Mouse (Mus musculus) liver, embryonic 13.5 days (tissue): ENCODE data around the gene Auts2. TPM values are rescaled to one million over a fixed set of nuclear protein-coding genes. Genes with fewer than 3 reads are reported as not detected.

Experiments
- ATAC-seq: fragments of 200-750 bp; cut with Nextera tagmentation; 2 replicates; pipeline ENCODE4 v1.8.0; 2017; ENCODE audit warnings: low read depth, mild to moderate bottlenecking, moderate number of reproducible peaks, moderate library complexity
- DNase-seq: peaks from one replicate; pipeline ENCODE4 v3.0.0; 2022
- H3K27ac ChIP-seq: fragments of 300-500 bp; sonication (generic); 2 replicates; pipeline ENCODE4 v1.5.1; 2015; ENCODE audit warnings: moderate library complexity, mild to moderate bottlenecking, inconsistent platforms
- H3K27me3 ChIP-seq: fragments of 300-500 bp; sonication (generic); 2 replicates; pipeline ENCODE4 v1.6.1; 2015; ENCODE audit warnings: mild to moderate bottlenecking, inconsistent platforms
- H3K36me3 ChIP-seq: fragments of 300-500 bp; sonication (generic); 2 replicates; pipeline ENCODE4 v1.6.1; 2015; ENCODE audit warnings: mild to moderate bottlenecking, inconsistent platforms
- H3K4me1 ChIP-seq: fragments of 300-500 bp; sonication (generic); replicated peaks from 2 replicates; pipeline ENCODE4 v1.6.1; 2015; ENCODE audit warnings: inconsistent platforms
- H3K4me2 ChIP-seq: fragments of 300-500 bp; sonication (generic); 2 replicates; pipeline ENCODE4 v1.6.1; 2015; ENCODE audit warnings: inconsistent platforms, mild to moderate bottlenecking, moderate library complexity
- H3K4me3 ChIP-seq: fragments of 300-500 bp; sonication (generic); replicated peaks from 2 replicates; pipeline ENCODE4 v1.5.1; 2015; ENCODE audit warnings: mild to moderate bottlenecking, inconsistent platforms
- H3K9ac ChIP-seq: fragments of 300-500 bp; sonication (generic); 2 replicates; pipeline ENCODE4 v1.6.1; 2015; ENCODE audit warnings: mild to moderate bottlenecking, inconsistent platforms
- H3K9me3 ChIP-seq: fragments of 300-500 bp; sonication (generic); replicated peaks from 2 replicates; pipeline ENCODE4 v1.6.1; 2016; ENCODE audit warnings: inconsistent platforms
- WGBS: fragments of 180-500 bp; shearing (Covaris S2); methylation state at CpG from one replicate; pipeline ENCODE4 v1.1.7; 2015; ENCODE audit not compliant: insufficient replicate concordance; 5-methylcytosine and 5-hydroxymethylcytosine counted together
- polyA plus RNA-seq: library from polyadenylated mRNA; unstranded; fragments of >200 nt; fragmentation: Nextera tagmentation; extraction: Ambion mirVana; gene quantifications from 2 replicates; pipeline ENCODE4 v1.2.1, GENCODE M21; 2015

Auts2 gene
- polyA plus RNA-seq, 1 experiment from 2014 or later: 1.5 TPM

DNA sequence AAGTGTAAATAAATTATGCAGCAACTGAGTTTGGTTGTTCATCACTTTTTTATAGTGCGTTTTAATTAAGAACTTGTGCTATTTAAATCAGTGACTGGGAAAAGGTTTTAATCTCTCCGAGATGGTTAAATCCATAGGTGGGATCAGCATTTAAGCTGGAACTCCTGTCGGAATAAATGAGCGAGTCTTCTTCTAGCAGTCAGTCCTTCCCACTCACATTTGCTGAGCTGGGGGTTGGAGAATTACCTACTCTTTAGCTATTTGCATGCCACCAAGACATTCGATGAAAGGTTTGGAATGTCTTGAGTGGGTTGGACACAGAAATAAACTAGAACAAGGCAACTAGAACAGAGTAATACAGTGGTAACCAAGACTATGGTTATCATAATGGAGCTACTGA, 45.1 kb downstream of the Auts2 start:
- Histone ChIP-seq H3K9me3 (no peaks in the 10 kb centered on the region), H3K36me3 (no peaks in the 10 kb centered on the region), H3K27ac (no peak overlapping the region), H3K27me3 (no peaks in the 10 kb centered on the region), H3K4me1 (peaks cover 10% of the 10 kb centered on the region), H3K4me2 (no peak overlapping the region), H3K9ac (no peak overlapping the region), H3K4me3 (no peak overlapping the region)
- no peak for DNase-seq
- WGBS: 68% methylated on average over 5 of the region's 5 CpGs
- no peak for ATAC-seq

DNA sequence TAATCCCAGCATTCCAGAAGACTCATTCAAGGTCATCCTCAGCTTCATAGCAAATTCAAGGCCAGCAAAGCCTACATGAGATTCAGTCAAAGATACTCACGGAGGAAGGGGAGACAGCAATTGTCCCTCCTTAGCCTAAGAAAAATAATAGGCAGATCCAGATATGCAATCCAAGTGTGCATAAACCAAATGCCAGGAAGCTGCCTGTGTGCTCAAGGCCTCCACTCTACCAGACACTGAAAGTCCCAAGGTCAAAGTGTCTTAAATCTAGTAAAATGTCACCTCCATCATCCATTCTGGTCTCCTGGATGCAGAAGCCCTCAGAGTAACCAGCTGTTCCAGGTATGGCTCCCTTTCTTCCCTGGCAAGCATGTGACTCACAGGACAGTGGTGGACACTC, 50.4 kb downstream of the Auts2 start:
- Histone ChIP-seq H3K27ac (no peak overlapping the region), H3K4me3 (no peak overlapping the region), H3K9ac (no peak overlapping the region), H3K9me3 (no peaks in the 10 kb centered on the region), H3K27me3 (no peaks in the 10 kb centered on the region), H3K4me1 (peaks cover 11% of the 10 kb centered on the region; the same call in 1 of the 2 replicates), H3K36me3 (no peaks in the 10 kb centered on the region), H3K4me2 (no peak overlapping the region)
- 59% methylated on average over 1 of the region's 1 CpGs for WGBS
- no peak for DNase-seq
- no peak for ATAC-seq

DNA sequence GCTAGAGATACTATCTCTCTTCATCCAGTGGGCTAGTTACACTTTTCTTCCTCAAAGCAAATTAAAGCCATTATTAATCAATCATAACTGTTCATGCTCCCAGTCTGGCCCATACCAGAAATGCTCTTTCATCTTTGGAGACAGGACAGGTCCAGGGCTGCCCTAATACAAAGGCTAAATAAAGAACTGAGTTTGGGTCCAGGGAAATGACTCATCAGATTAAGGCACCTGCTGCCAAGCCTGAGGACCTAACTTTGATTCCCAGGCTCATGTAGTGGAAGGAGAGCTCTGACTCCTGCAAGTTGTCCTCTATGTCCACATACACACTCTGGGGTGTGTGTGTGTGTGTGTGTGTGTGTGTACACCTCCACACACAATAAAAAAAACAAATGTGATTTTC, 51.1 kb downstream of the Auts2 start:
- DNase-seq (no peak), ATAC-seq (no peak)
- Histone ChIP-seq H3K9me3 (no peaks in the 10 kb centered on the region), H3K36me3 (no peaks in the 10 kb centered on the region), H3K9ac (no peak overlapping the region), H3K4me2 (no peak overlapping the region), H3K27me3 (no peaks in the 10 kb centered on the region), H3K27ac (no peak overlapping the region), H3K4me1 (peaks cover 11% of the 10 kb centered on the region; the same call in 1 of the 2 replicates), H3K4me3 (no peak overlapping the region)

DNA sequence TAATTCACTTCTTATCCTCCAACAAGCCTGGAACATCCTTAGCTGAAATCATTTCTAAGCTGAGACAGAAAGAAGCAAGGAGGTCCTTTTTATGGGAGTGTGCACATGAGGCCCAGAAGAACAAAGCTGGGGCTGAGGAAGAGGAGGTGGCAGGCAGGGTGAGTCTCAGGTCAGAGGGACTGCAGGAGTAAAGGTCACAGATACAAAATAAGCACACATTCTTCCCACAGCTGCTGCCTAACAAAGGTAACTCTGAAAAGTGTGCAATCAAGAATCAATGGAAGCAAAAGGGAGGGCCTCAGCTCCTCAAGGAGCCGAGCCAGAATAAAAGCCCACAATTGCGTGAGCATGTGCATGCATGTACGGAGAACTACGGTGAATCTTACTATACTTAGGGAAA, 51.6 kb downstream of the Auts2 start:
- 76% methylated on average over 4 of the region's 4 CpGs for WGBS
- Histone ChIP-seq H3K9me3 (no peaks in the 10 kb centered on the region), H3K27me3 (no peaks in the 10 kb centered on the region), H3K4me1 (peaks cover 11% of the 10 kb centered on the region; the same call in 1 of the 2 replicates), H3K4me2 (no peak overlapping the region), H3K4me3 (no peak overlapping the region), H3K36me3 (no peaks in the 10 kb centered on the region), H3K9ac (no peak overlapping the region), H3K27ac (no peak overlapping the region)
- ATAC-seq: no peak
- no peak for DNase-seq

DNA sequence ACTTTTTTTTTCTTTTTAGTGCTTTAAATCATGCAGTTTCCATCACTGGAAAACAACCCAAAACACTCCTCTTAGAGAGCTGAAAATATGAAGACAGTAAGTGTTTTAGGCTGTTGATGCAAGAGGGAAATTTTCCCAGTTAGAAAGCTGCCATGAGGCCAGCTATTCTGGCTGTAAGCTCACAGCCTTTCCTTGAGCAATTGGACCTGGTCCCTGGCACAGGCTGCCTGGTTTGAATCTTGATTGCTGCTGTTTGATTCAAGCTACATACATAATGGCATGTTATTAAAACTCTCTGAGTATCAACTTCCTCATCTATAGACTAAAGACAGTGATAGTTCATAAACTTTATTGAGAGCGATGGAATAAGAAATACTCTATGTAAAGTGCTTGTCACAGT, 52.8 kb downstream of the Auts2 start:
- Histone ChIP-seq H3K9ac (no peak overlapping the region), H3K9me3 (no peaks in the 10 kb centered on the region), H3K36me3 (no peaks in the 10 kb centered on the region), H3K4me1 (peaks cover 11% of the 10 kb centered on the region; the same call in 1 of the 2 replicates), H3K27me3 (no peaks in the 10 kb centered on the region), H3K27ac (no peak overlapping the region), H3K4me2 (no peak overlapping the region), H3K4me3 (no peak overlapping the region)
- DNase-seq (no peak), ATAC-seq (no peak)
- 74% methylated on average over 1 of the region's 1 CpGs for WGBS

DNA sequence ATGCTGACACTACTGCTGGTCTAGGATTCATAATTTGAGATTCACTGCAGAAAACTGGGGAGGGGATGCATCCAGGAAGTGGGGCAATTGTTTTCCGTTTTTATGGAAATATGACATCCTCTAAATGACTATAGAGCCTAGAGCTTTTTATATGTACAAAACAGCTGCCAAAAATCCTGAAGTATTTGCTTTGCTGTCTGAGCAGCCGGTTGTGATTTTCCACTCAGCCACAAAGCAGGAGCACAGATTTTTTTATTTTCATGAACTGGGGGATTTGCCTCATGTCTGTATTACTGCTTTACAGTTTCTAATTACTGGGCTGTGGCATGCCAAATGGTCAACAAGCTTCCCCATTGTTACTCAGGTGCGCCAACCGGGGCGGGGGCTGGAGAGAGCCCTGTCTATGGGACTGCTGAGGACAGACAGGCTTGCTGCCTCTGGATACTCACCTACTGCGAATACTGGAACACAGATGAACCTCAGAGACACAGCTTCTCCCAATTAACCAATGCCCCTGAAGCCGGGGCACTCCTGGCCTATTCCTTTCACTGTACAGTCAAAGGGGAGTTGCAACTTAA, 53.3 kb downstream of the Auts2 start:
- H3K4me3 ChIP-seq: no peak overlapping the region
- ATAC-seq (no peak), DNase-seq (no peak)
- H3K27me3 ChIP-seq: no peaks in the 10 kb centered on the region
- no peaks in the 10 kb centered on the region for H3K36me3 ChIP-seq
- H3K9ac ChIP-seq: no peak overlapping the region
- no peak overlapping the region for H3K27ac ChIP-seq
- no peaks in the 10 kb centered on the region for H3K9me3 ChIP-seq
- WGBS: 67% methylated on average over 7 of the region's 7 CpGs
- peaks cover 11% of the 10 kb centered on the region; the same call in 1 of the 2 replicates for H3K4me1 ChIP-seq
- no peak overlapping the region for H3K4me2 ChIP-seq

DNA sequence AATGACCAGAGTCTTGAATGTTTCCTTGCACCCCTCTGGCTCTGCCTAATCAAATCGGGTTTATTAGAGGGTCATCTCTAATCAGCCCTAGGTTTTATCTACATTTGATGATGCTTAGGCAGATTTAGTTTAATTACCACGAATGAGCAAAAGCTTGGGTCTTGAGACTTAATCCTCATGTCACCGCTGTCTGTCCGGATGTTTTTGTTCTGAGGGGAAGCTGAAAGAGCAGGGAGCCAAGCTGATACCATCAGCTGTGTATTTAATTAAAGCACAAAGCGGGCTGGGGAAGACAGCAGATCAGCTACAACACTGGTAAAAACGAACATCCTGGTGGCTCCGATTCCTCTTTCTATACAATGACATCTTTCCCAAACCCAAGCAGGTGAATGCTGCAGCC, 56.3 kb downstream of the Auts2 start:
- no peak overlapping the region for H3K27ac ChIP-seq

DNA sequence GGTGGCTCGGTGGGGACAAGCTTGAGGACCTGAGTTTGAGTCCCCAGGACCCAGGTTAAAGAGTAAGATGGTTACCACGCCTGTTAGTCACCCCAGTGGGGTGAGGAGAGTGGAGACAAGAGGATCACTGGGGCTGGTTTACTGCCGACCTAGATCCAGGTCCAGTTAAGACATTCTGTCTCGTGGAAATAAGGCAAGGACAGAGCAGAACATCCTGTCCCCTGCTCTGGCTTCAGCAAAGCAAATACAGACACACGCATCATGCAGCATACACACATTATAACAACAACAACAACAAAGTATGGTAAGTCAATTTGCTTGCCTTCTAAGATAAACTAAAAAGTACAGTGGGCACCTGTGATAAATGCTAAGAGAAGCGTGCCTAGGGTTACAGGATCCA, 57.1 kb downstream of the Auts2 start:
- H3K27me3 ChIP-seq: no peaks in the 10 kb centered on the region
- H3K9ac ChIP-seq: no peak overlapping the region
- no peaks in the 10 kb centered on the region for H3K4me1 ChIP-seq
- ATAC-seq (no peak), DNase-seq (no peak)
- H3K4me2 ChIP-seq: no peak overlapping the region
- H3K27ac ChIP-seq: no peak overlapping the region
- no peak overlapping the region for H3K4me3 ChIP-seq
- WGBS: 61% methylated on average over 6 of the region's 6 CpGs
- no peaks in the 10 kb centered on the region for H3K36me3 ChIP-seq
- no peaks in the 10 kb centered on the region for H3K9me3 ChIP-seq

More for the DNA sequence above, 56.3 kb downstream of the Auts2 start:
- ATAC-seq: no peak
- Histone ChIP-seq H3K4me2 (no peak overlapping the region), H3K9ac (no peak overlapping the region), H3K36me3 (no peaks in the 10 kb centered on the region), H3K9me3 (no peaks in the 10 kb centered on the region), H3K27me3 (no peaks in the 10 kb centered on the region), H3K4me3 (no peak overlapping the region), H3K4me1 (peaks cover 6% of the 10 kb centered on the region; the same call in 1 of the 2 replicates)
- no peak for DNase-seq
- WGBS: 47% methylated on average over 7 of the region's 7 CpGs

DNA sequence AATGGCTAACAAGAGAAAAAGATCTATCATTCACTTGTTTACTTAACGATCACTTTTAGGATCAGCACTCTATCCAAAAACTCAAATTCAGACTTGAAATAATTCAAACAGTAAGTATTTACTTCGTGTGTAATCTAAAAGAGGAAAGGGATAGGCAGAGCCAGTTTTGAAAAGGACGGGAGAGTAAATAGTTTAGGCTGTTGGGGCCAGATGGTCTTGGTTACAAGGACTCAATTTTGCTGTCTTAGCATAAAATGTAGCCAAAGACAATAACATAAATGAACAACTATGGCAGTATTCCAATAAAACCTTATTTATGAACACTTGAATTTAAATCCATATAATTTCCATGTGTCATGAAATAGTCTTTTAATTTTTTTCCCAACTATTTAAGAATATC, 57.7 kb downstream of the Auts2 start:
- Histone ChIP-seq H3K4me2 (no peak overlapping the region), H3K4me3 (no peak overlapping the region), H3K27me3 (no peaks in the 10 kb centered on the region), H3K4me1 (no peaks in the 10 kb centered on the region), H3K27ac (no peak overlapping the region), H3K9me3 (no peaks in the 10 kb centered on the region), H3K36me3 (no peaks in the 10 kb centered on the region), H3K9ac (no peak overlapping the region)
- no peak for ATAC-seq
- no peak for DNase-seq
- WGBS: 56% methylated on average over 3 of the region's 3 CpGs

DNA sequence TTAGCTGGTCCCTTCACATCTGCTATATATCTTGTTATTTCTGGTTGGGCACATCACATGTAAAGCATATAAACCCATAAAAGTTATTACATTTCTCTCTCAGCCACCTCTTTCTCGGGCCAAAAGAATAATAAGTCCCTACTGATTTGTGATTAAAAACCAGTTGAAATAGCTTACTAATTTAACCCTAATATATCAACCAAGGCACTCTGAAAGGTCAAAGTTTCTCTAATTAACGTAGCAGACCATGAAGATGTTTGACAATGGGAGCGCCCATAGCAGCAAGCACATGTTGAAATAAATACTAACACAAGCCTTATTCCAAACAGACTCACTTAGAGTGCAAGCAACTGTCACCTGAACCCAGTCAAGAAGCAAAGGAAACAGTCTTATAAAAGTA, 61.7 kb downstream of the Auts2 start:
- no peak overlapping the region for H3K27ac ChIP-seq
- H3K9ac ChIP-seq: no peak overlapping the region
- no peaks in the 10 kb centered on the region for H3K27me3 ChIP-seq
- no peaks in the 10 kb centered on the region for H3K9me3 ChIP-seq
- H3K4me3 ChIP-seq: no peak overlapping the region
- H3K4me1 ChIP-seq: peaks cover 8% of the 10 kb centered on the region; the same call in 1 of the 2 replicates
- H3K4me2 ChIP-seq: no peak overlapping the region
- DNase-seq (no peak), ATAC-seq (no peak)
- no peaks in the 10 kb centered on the region for H3K36me3 ChIP-seq
- WGBS: 65% methylated on average over 3 of the region's 3 CpGs

DNA sequence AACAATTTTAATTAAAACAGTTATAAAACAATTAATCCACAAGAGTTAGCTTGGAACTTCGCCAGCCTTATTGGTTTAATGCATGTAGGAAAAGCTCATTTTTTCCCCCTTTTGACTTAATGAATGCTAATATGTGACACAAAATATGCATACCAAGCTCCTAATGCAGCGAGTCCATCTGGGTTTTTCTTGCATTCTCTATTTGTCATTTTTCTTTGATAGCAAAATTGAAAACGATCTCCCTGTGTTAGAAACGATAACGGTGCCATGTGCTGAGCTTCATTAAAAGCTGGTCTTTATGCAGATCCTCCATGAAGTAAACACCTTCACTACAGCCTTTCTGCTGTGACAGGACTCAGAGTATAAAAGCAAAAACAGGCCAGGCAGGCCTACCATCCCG, 62.7 kb downstream of the Auts2 start:
- Histone ChIP-seq H3K36me3 (no peaks in the 10 kb centered on the region), H3K4me1 (peaks cover 8% of the 10 kb centered on the region; the same call in 1 of the 2 replicates), H3K27ac (no peak overlapping the region), H3K27me3 (no peaks in the 10 kb centered on the region), H3K4me2 (no peak overlapping the region), H3K4me3 (no peak overlapping the region), H3K9me3 (no peaks in the 10 kb centered on the region), H3K9ac (no peak overlapping the region)
- WGBS: 70% methylated on average over 6 of the region's 6 CpGs
- no peak for ATAC-seq
- no peak for DNase-seq

DNA sequence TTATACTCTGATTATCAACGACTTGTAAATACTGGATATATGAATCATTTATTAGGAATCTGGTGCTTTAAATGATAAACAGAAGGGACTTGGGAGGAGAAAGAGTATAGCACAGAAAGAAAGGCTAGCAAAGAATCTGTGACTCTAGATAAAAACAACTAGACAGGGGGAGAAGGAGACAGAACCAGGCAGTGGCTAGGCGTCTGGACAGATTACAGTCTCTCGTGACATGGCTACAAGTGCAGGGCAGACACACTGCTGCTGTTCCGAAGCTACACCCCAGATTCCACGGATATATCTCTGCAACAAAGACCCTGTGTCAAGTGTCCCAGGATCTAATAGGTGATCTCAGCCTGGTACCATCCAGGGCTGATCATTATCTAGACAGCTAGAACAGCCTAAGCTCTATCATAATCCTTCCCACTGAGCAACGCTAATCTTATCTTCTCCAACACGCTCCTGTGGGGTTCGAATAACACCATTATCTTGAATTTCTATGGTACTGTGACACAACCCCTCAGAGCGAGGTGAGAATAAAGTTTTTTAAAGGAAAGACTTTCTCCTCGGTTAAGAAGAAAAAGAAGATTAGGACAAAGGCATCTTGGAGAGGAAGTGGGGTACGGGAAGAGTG, 63.8 kb downstream of the Auts2 start:
- Histone ChIP-seq H3K27me3 (no peaks in the 10 kb centered on the region), H3K4me2 (no peak overlapping the region), H3K9me3 (no peaks in the 10 kb centered on the region), H3K4me1 (peaks cover 8% of the 10 kb centered on the region; the same call in 1 of the 2 replicates), H3K27ac (no peak overlapping the region), H3K9ac (no peak overlapping the region), H3K4me3 (no peak overlapping the region), H3K36me3 (no peaks in the 10 kb centered on the region)
- peak; percentile 68 for ATAC-seq
- WGBS: 21% methylated on average over 11 of the region's 11 CpGs
- DNase-seq: no peak
